Mouse (Mus musculus) hindbrain, embryonic 10.5 days (tissue): Measurements from ENCODE around the gene Tas2r136. TPM values are rescaled to one million over a fixed set of nuclear protein-coding genes. Genes with fewer than 3 reads are reported as not detected.

ENCODE experiments used
- DNase-seq: peaks from one replicate; pipeline ENCODE4 v3.0.0-alpha.2; 2017; ENCODE audit warnings: low spot score
- H3K27ac ChIP-seq: fragments of 300-500 bp; sonication (generic); 2 replicates; pipeline ENCODE4 v1.5.1; 2016; ENCODE audit warnings: mild to moderate bottlenecking, moderate library complexity
- H3K27me3 ChIP-seq: fragments of 300-500 bp; sonication (generic); 2 replicates; pipeline ENCODE4 v1.6.1; 2016; ENCODE audit warnings: mild to moderate bottlenecking; ENCODE audit not compliant: poor library complexity, insufficient read depth, severe bottlenecking
- H3K36me3 ChIP-seq: fragments of 300-500 bp; sonication (generic); 2 replicates; pipeline ENCODE4 v1.6.1; 2016; ENCODE audit warnings: mild to moderate bottlenecking, moderate library complexity
- H3K4me1 ChIP-seq: fragments of 300-500 bp; sonication (generic); replicated peaks from 2 replicates; pipeline ENCODE4 v1.6.1; 2016; ENCODE audit warnings: mild to moderate bottlenecking
- H3K4me3 ChIP-seq: fragments of 300-500 bp; sonication (generic); 2 replicates; pipeline ENCODE4 v1.5.1; 2016; ENCODE audit warnings: mild to moderate bottlenecking, moderate library complexity
- H3K9me3 ChIP-seq: fragments of 300-500 bp; sonication (generic); 2 replicates; pipeline ENCODE4 v1.6.1; 2016; ENCODE audit warnings: mild to moderate bottlenecking, moderate library complexity
- WGBS: fragments of 180-500 bp; shearing (Covaris S2); methylation state at CpG from one replicate; pipeline ENCODE4 v1.1.7; 2016; 5-methylcytosine and 5-hydroxymethylcytosine counted together
- polyA plus RNA-seq: library from polyadenylated mRNA; unstranded; fragments of >200 nt; fragmentation: Nextera tagmentation; extraction: Ambion mirVana; gene quantifications from 2 replicates; pipeline ENCODE4 v1.2.1, GENCODE M21; 2016

Gene Tas2r136
- not detected in 2 replicates for polyA plus RNA-seq

- Histone ChIP-seq H3K4me3 (no peak within 1 kb of the TSS), H3K27me3 (no peaks in the 10 kb centered on the region), H3K4me1 (no peaks in the 10 kb centered on the region), H3K27ac (no peak within 1 kb of the TSS), H3K9me3 (no peaks in the 10 kb centered on the region), H3K36me3 (no peaks in the 10 kb centered on the region)
- no peak for DNase-seq
These were observed at the start of gene Tas2r136 for GRCm38 (mm10) chr6:132778062-132778461. Gene Tas2r136 (minus strand): TSS chr6:132778162.

GRCm38 (mm10) chr6:132802518-132802917 lies 24.6 kb upstream of the Tas2r136 start, which contains the start of gene Tas2r117:
Gene Tas2r117 (plus strand): TSS chr6:132802818.
- Histone ChIP-seq H3K4me1 (no peaks in the 10 kb centered on the region), H3K9me3 (no peaks in the 10 kb centered on the region), H3K4me3 (no peak within 1 kb of the TSS), H3K36me3 (no peaks in the 10 kb centered on the region), H3K27ac (no peak within 1 kb of the TSS), H3K27me3 (no peaks in the 10 kb centered on the region)
- DNase-seq, result no peak
- WGBS, result 83% methylated on average over 1 of the region's 1 CpGs

- Histone ChIP-seq H3K9me3 (peaks cover 26% of the 10 kb centered on the region), H3K4me1 (peaks cover 8% of the 10 kb centered on the region), H3K27me3 (no peaks in the 10 kb centered on the region), H3K4me3 (no peak overlapping the region), H3K36me3 (no peaks in the 10 kb centered on the region), H3K27ac (0 out of 2 replicates have a peak overlapping the region, but pooled peaks have one; percentile 56)
- WGBS, result 16% methylated on average over 1 of the region's 1 CpGs
- DNase-seq, result peak; percentile 58
These were observed 17.4 kb upstream of the Tas2r136 start for GRCm38 (mm10) chr6:132795393-132795792.

GRCm38 (mm10) chr6:132761831-132762230 lies 16.1 kb downstream of the Tas2r136 start, which contains the start of gene Tas2r102:
Gene Tas2r102 (plus strand): TSS chr6:132762131.
- no peak for DNase-seq
- 96% methylated on average over 2 of the region's 2 CpGs for WGBS
- H3K4me3 ChIP-seq, result no peak within 1 kb of the TSS
- no peaks in the 10 kb centered on the region for H3K36me3 ChIP-seq
- H3K27me3 ChIP-seq, result no peaks in the 10 kb centered on the region
- no peak within 1 kb of the TSS for H3K27ac ChIP-seq
- H3K4me1 ChIP-seq, result no peaks in the 10 kb centered on the region
- no peaks in the 10 kb centered on the region for H3K9me3 ChIP-seq

- Histone ChIP-seq H3K27ac (no peak within 1 kb of the TSS), H3K9me3 (no peaks in the 10 kb centered on the region), H3K4me3 (no peak within 1 kb of the TSS), H3K4me1 (no peaks in the 10 kb centered on the region), H3K36me3 (no peaks in the 10 kb centered on the region), H3K27me3 (no peaks in the 10 kb centered on the region)
- 94% methylated on average over 1 of the region's 1 CpGs for whole genome bisulfite sequencing
- DNase-seq, result no peak
These were observed 23.5 kb downstream of the Tas2r136 start, which contains the start of gene Tas2r124 for GRCm38 (mm10) chr6:132754430-132754829. Gene Tas2r124 (plus strand): TSS chr6:132754730.

GRCm38 (mm10) chr6:132750206-132750605 lies 27.8 kb downstream of the Tas2r136 start:
- WGBS, result 85% methylated on average over 2 of the region's 2 CpGs
- Histone ChIP-seq H3K27ac (no peak overlapping the region), H3K36me3 (no peaks in the 10 kb centered on the region), H3K27me3 (no peaks in the 10 kb centered on the region), H3K9me3 (no peaks in the 10 kb centered on the region), H3K4me3 (no peak overlapping the region), H3K4me1 (no peaks in the 10 kb centered on the region)
- DNase-seq, result no peak

- Histone ChIP-seq H3K27me3 (no peaks in the 10 kb centered on the region), H3K27ac (no peak within 1 kb of the TSS), H3K9me3 (no peaks in the 10 kb centered on the region), H3K4me3 (no peak within 1 kb of the TSS), H3K36me3 (no peaks in the 10 kb centered on the region), H3K4me1 (no peaks in the 10 kb centered on the region)
- 81% methylated on average over 2 of the region's 2 CpGs for WGBS
- DNase-seq, result no peak
These were observed 40.0 kb downstream of the Tas2r136 start, which contains the start of gene Tas2r115 for GRCm38 (mm10) chr6:132737935-132738334. Gene Tas2r115 (minus strand): TSS chr6:132738035.

Other genes with a start within 250 kb of the Tas2r136 start
- gene Prh1, start 208.4 kb downstream of the Tas2r136 start, polyA plus RNA-seq, result not detected in 2 replicates
- gene Prp2, start 182.2 kb downstream of the Tas2r136 start, polyA plus RNA-seq, result not detected in 2 replicates
- not detected in 2 replicates for gene A630073D07Rik, start 126.6 kb downstream of the Tas2r136 start, polyA plus RNA-seq
- gene Tas2r120, start 121.2 kb downstream of the Tas2r136 start, polyA plus RNA-seq, result not detected in 2 replicates
- gene Tas2r121, start 77.2 kb downstream of the Tas2r136 start, polyA plus RNA-seq, result not detected in 2 replicates
- gene Tas2r122, start 66.2 kb downstream of the Tas2r136 start, polyA plus RNA-seq, result not detected in 2 replicates
- gene Tas2r115, start 40.1 kb downstream of the Tas2r136 start, polyA plus RNA-seq, result not detected in 2 replicates
- not detected in 2 replicates for gene Tas2r124, start 23.4 kb downstream of the Tas2r136 start, polyA plus RNA-seq
- not detected in 2 replicates for gene Tas2r102, start 16.0 kb downstream of the Tas2r136 start, polyA plus RNA-seq
- not detected in 2 replicates for gene Tas2r117, start 24.7 kb upstream of the Tas2r136 start, polyA plus RNA-seq
- gene Tas2r123, start 69.0 kb upstream of the Tas2r136 start, polyA plus RNA-seq, result not detected in 2 replicates
- gene Tas2r116, start 77.3 kb upstream of the Tas2r136 start, polyA plus RNA-seq, result not detected in 2 replicates
- gene Tas2r110, start 89.8 kb upstream of the Tas2r136 start, polyA plus RNA-seq, result not detected in 2 replicates
- gene Tas2r113, start 114.8 kb upstream of the Tas2r136 start, polyA plus RNA-seq, result not detected in 2 replicates
- not detected in 2 replicates for gene Tas2r125, start 131.5 kb upstream of the Tas2r136 start, polyA plus RNA-seq
- gene Tas2r129, start 172.9 kb upstream of the Tas2r136 start, polyA plus RNA-seq, result not detected in 2 replicates
- not detected in 2 replicates for gene Tas2r131, start 179.8 kb upstream of the Tas2r136 start, polyA plus RNA-seq
- gene Tas2r109, start 202.8 kb upstream of the Tas2r136 start, polyA plus RNA-seq, result not detected in 2 replicates